Mouse (Mus musculus): ENCODE results near the gene Ush1g. TPM values are rescaled to one million over a fixed set of nuclear protein-coding genes. Genes with fewer than 3 reads are reported as not detected.

Ush1g gene
- polyA plus RNA-seq, 1 experiment = 0.02 TPM

- no peak for DNase-seq (ENCODE audit: low read depth, low spot score)
- WGBS = 63% methylated on average over 6 of the region's 6 CpGs
Observed at GRCm38 (mm10) chr11:115274771-115275170, 47.1 kb downstream of the Ush1g start.

- WGBS = 83% methylated on average over 7 of the region's 7 CpGs
- DNase-seq (ENCODE audit: low read depth, low spot score) = no peak
Observed at GRCm38 (mm10) chr11:115274178-115274577, 47.7 kb downstream of the Ush1g start.

GRCm38 (mm10) chr11:115273735-115274134, 48.1 kb downstream of the Ush1g start:
- 67% methylated on average over 7 of the region's 7 CpGs for WGBS
- no peak for DNase-seq (ENCODE audit: low read depth, low spot score)

- no peak for DNase-seq (ENCODE audit: low read depth, low spot score)
- 74% methylated on average over 10 of the region's 10 CpGs for WGBS
Observed at GRCm38 (mm10) chr11:115272894-115273498, 48.8 kb downstream of the Ush1g start.

GRCm38 (mm10) chr11:115271481-115271880, 50.4 kb downstream of the Ush1g start:
- no peak for DNase-seq (ENCODE audit: low read depth, low spot score)
- 81% methylated on average over 10 of the region's 10 CpGs for WGBS

- 83% methylated on average over 9 of the region's 9 CpGs for WGBS
- DNase-seq (ENCODE audit: low read depth, low spot score) = no peak
Observed at GRCm38 (mm10) chr11:115271052-115271451, 50.8 kb downstream of the Ush1g start.

- WGBS = 35% methylated on average over 19 of the region's 19 CpGs
- DNase-seq (ENCODE audit: low read depth, low spot score) = peak; percentile 32
Observed at GRCm38 (mm10) chr11:115270148-115270861, 51.5 kb downstream of the Ush1g start.

- DNase-seq (ENCODE audit: low read depth, low spot score) = no peak
- WGBS = 89% methylated on average over 27 of the region's 27 CpGs
Observed at GRCm38 (mm10) chr11:115269330-115270066, 52.3 kb downstream of the Ush1g start.

GRCm38 (mm10) chr11:115267958-115268357, 53.9 kb downstream of the Ush1g start:
- WGBS = 90% methylated on average over 11 of the region's 11 CpGs

GRCm38 (mm10) chr11:115267061-115267883, 54.6 kb downstream of the Ush1g start, which contains the start of gene Grin2c:
Grin2c (minus strand) TSS chr11:115267243.
- no peak for DNase-seq (ENCODE audit: low read depth, low spot score)
- 11% methylated on average over 50 of the region's 50 CpGs for WGBS

More at GRCm38 (mm10) chr11:115267958-115268357, 53.9 kb downstream of the Ush1g start:
- DNase-seq (ENCODE audit: low read depth, low spot score) = no peak

- no peak for DNase-seq (ENCODE audit: low read depth, low spot score)
- 5% methylated on average over 22 of the region's 22 CpGs for WGBS
Observed at GRCm38 (mm10) chr11:115266400-115266778, 55.5 kb downstream of the Ush1g start.

- DNase-seq (ENCODE audit: low read depth, low spot score) = no peak
- WGBS = 6% methylated on average over 20 of the region's 20 CpGs
Observed at GRCm38 (mm10) chr11:115265771-115266399, 56.0 kb downstream of the Ush1g start.

Other genes with a start within 250 kb of the Ush1g start
- gene Rab37, start 230.6 kb downstream of the Ush1g start, polyA plus RNA-seq (2012; rRNA removed) = 3.5 and 4.5 TPM in 2 replicates
- gene Cd300lf, start 188.0 kb downstream of the Ush1g start, polyA plus RNA-seq (2012; rRNA removed) = 4.8 and 6.3 TPM in 2 replicates
- 492 and 733 TPM in 2 replicates for gene Slc9a3r1, start 158.7 kb downstream of the Ush1g start, polyA plus RNA-seq (2012; rRNA removed)
- gene Tmem104, start 134.6 kb downstream of the Ush1g start, polyA plus RNA-seq (2012; rRNA removed) = 7.9 and 10.1 TPM in 2 replicates
- 25.3 and 25.4 TPM in 2 replicates for gene Nat9, start 134.2 kb downstream of the Ush1g start, polyA plus RNA-seq (2012; rRNA removed)
- 0.04 TPM in 2 replicates for gene Grin2c, start 54.8 kb downstream of the Ush1g start, polyA plus RNA-seq (2012; rRNA removed)
- 10.0 and 11.8 TPM in 2 replicates for gene Fdxr, start 45.0 kb downstream of the Ush1g start, polyA plus RNA-seq (2012; rRNA removed)
- gene Fads6, start 24.4 kb downstream of the Ush1g start, polyA plus RNA-seq (2012; rRNA removed) = 0.51 and 0.53 TPM in 2 replicates
- 0.05 and 0.63 TPM in 2 replicates for gene Otop2, start 14.9 kb downstream of the Ush1g start, polyA plus RNA-seq (2012; rRNA removed)
- gene Otop3, start 12.7 kb upstream of the Ush1g start, polyA plus RNA-seq (2012; rRNA removed) = 0.06 and 0.12 TPM in 2 replicates
- gene Hid1, start 45.7 kb upstream of the Ush1g start, polyA plus RNA-seq (2012; rRNA removed) = 25.7 and 34.6 TPM in 2 replicates
- gene Cdr2l, start 59.9 kb upstream of the Ush1g start, polyA plus RNA-seq (2012; rRNA removed) = 4.0 and 4.2 TPM in 2 replicates
- gene Mrpl58, start 81.7 kb upstream of the Ush1g start, polyA plus RNA-seq (2012; rRNA removed) = 77.6 and 92.0 TPM in 2 replicates
- 177 and 188 TPM in 2 replicates for gene Atp5h, start 97.9 kb upstream of the Ush1g start, polyA plus RNA-seq (2012; rRNA removed)
- 24.2 and 29.0 TPM in 2 replicates for gene Kctd2, start 98.1 kb upstream of the Ush1g start, polyA plus RNA-seq (2012; rRNA removed)
- gene Trim80, start 118.5 kb upstream of the Ush1g start, polyA plus RNA-seq (2012; rRNA removed) = 0.86 and 1.9 TPM in 2 replicates
- 74.5 and 172 TPM in 2 replicates for gene Slc16a5, start 140.4 kb upstream of the Ush1g start, polyA plus RNA-seq (2012; rRNA removed)
- gene Armc7, start 153.6 kb upstream of the Ush1g start, polyA plus RNA-seq (2012; rRNA removed) = 8.0 and 9.7 TPM in 2 replicates
- 144 and 157 TPM in 2 replicates for gene Nt5c, start 169.8 kb upstream of the Ush1g start, polyA plus RNA-seq (2012; rRNA removed)
- gene Jpt1, start 192.3 kb upstream of the Ush1g start, polyA plus RNA-seq (2012; rRNA removed) = 503 and 505 TPM in 2 replicates
- 45.3 and 50.3 TPM in 2 replicates for gene Sumo2, start 214.2 kb upstream of the Ush1g start, polyA plus RNA-seq (2012; rRNA removed)
- 53.3 and 56.6 TPM in 2 replicates for gene Nup85, start 242.4 kb upstream of the Ush1g start, polyA plus RNA-seq (2012; rRNA removed)

Data from large intestine, adult 2 months (tissue).